Mouse (Mus musculus) olfactory bulb, adult 2 months (tissue): ENCODE results near the gene 1600014C23Rik.

Experiments used
- CTCF ChIP-seq: fragments of 200-500 bp; IDR thresholded peaks from 2 replicates; pipeline ENCODE4 v1.5.1; 2012; ENCODE audit warnings: low read depth, mild to moderate bottlenecking, low read length, moderate library complexity; ENCODE audit not compliant: insufficient read depth
- POLR2A ChIP-seq: fragments of 200-500 bp; IDR thresholded peaks from 2 replicates; pipeline ENCODE4 v1.6.1; 2012; ENCODE audit warnings: mild to moderate bottlenecking, low read depth, low read length, moderate library complexity; ENCODE audit not compliant: insufficient read depth

GRCm38 (mm10) chr17:45769821-45770220 lies 36.2 kb upstream of the 1600014C23Rik start:
- TF ChIP-seq CTCF (no peak), POLR2A (no peak)
